Mouse (Mus musculus) adrenal gland, postnatal 4 days (tissue): ENCODE data around the gene Olfr978. TPM values are rescaled to one million over a fixed set of nuclear protein-coding genes. Genes with fewer than 3 reads are reported as not detected.
"Not testable (repeated sequence)": the region's sequence is repeated elsewhere in the genome, so short reads cannot be mapped to it uniquely, and the experiment has no call there.

ENCODE experiments used
- DNase-seq, 2 experiments: peaks; one replicate each; pipeline ENCODE4 v3.0.0; 2021 to 2022; ENCODE audit warnings: low spot score in 2 of 2, mixed read lengths in 2 of 2
- long read RNA-seq, 2 experiments: library from polyadenylated mRNA; stranded (forward); transcript quantifications; one replicate each; pipeline ENCODE4 v2.0.0; 2021
- total RNA-seq, 2 experiments: library from RNA; stranded (reverse); gene quantifications; 2 replicates each; pipeline ENCODE4 v1.2.3; 2021

Olfr978 gene
- not detected for total RNA-seq
- long read RNA-seq, experiment 1, result 0 reads
- long read RNA-seq, experiment 2, result 0 reads

DNA sequence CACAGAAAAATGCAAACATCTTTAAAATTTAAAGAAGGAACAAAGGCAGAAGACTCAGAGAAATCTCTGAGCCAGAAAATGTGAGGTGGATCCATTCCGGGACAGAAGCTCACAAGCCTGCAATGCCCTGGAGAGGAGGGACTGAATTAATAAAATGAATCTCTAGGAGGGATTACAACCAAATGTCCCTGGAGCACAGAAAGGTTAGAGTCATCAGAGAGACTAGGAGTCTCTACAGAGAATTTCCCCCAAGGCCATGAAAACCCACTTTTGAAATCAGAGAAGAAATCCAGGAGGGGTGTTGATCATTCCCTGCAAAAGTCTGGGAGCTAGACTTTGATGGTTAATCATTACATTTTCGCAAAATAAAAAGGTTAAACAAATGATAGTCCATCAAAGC lies at the start of gene Olfr978:
Olfr978 (plus strand) TSS at position 301 of the 400 bp plus-strand sequence.
- no peak for DNase-seq

DNA sequence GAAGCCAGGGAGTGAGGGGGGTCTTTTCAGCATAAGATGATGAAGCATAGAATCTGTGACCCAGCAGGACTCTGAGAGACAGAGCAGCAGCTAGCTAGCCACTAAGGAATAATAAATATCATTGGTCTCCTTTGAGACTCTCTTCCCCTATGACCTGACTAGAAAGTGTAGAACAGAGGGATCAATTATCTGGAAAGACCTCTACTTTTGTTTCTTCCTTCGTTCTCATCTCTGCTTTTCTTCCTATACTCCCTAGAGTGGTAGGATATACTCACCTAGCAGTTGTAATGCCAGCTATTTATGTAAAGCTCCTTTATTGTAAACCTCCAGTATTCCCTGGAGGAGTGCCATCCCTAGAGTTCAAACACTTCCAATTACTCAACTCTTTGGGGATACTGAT lies 40.0 kb upstream of the Olfr978 start, which contains the start of gene Olfr975:
Olfr975 (minus strand) TSS at position 101 of the 400 bp plus-strand sequence.
- no peak for DNase-seq

- DNase-seq, result not testable (repeated sequence)
Observed at GRCm38 (mm10) chr9:39961033-39961432, 30.9 kb upstream of the Olfr978 start, which contains the start of gene Olfr976. Gene Olfr976 (minus strand): TSS chr9:39961133.

- not testable (repeated sequence) for DNase-seq
Observed at GRCm38 (mm10) chr9:39976581-39977145, 15.2 kb upstream of the Olfr978 start.

DNA sequence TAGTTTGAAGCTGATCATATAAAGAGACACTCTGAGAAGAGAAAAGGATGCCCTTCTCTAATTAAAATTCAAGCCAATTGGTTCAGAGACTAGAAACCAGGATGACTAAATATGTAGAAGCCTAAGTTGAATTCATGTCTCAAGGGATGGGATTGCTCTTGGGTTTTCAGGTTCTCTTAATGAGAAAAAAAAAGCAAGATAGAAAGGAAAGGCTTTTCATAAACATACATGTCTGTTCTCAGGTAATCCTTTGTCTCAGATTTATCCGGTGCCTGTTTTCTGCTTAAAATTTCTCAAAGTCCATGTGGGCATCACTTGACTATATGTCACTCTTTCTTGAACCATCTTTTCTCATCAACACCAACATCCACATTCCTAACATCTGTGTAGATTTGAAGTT lies 11.5 kb downstream of the Olfr978 start, which contains the start of gene Olfr979:
Olfr979 (minus strand) TSS at position 101 of the 400 bp plus-strand sequence.
- DNase-seq, result no peak

DNA sequence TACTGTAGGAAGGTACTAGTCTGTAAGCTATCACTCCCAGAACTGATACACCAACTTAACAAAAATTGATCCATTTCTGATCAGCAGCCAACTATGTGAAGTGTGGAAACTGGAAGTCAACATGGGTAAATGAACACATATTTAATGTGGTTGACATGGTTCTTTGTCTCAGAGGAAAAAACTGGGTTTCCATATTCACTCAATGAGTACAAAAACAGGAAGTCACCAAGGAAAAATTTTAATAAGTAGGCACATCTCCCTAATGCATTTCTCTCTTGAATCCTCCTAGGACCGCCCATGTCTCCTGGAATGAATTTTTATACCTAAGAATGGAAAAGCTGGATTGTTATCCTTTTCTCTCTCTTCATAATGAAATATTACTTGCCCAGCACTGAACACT lies 17.6 kb downstream of the Olfr978 start, which contains the start of gene Olfr980:
Olfr980 (minus strand) TSS at position 101 of the 400 bp plus-strand sequence.
- DNase-seq, result no peak

GRCm38 (mm10) chr9:40021164-40021563 lies 29.3 kb downstream of the Olfr978 start, which contains the start of gene Olfr981:
Gene Olfr981 (plus strand): TSS chr9:40021464.
- DNase-seq, result no peak

Other genes starting within 250 kb of the Olfr978 start
- gene Olfr967, start 245.9 kb upstream of the Olfr978 start, total RNA-seq, result not detected
- gene Olfr968, start 208.9 kb upstream of the Olfr978 start, total RNA-seq, result not detected
- not detected for gene Olfr969, start 201.2 kb upstream of the Olfr978 start, total RNA-seq
- gene Olfr970, start 183.3 kb upstream of the Olfr978 start, total RNA-seq, result not detected
- not detected for gene Olfr971, start 155.2 kb upstream of the Olfr978 start, total RNA-seq
- not detected for gene Olfr972, start 125.7 kb upstream of the Olfr978 start, total RNA-seq
- not detected for gene Olfr229, start 84.8 kb upstream of the Olfr978 start, total RNA-seq
- gene Olfr974, start 54.6 kb upstream of the Olfr978 start, total RNA-seq, result not detected
- gene Olfr975, start 40.1 kb upstream of the Olfr978 start, total RNA-seq, result not detected
- not detected for gene Olfr976, start 31.0 kb upstream of the Olfr978 start, total RNA-seq
- gene Olfr979, start 11.4 kb downstream of the Olfr978 start, total RNA-seq, result not detected
- not detected for gene Olfr980, start 17.5 kb downstream of the Olfr978 start, total RNA-seq
- gene Olfr981, start 29.4 kb downstream of the Olfr978 start, total RNA-seq, result not detected
- not detected for gene Olfr982, start 81.7 kb downstream of the Olfr978 start, total RNA-seq
- gene Olfr983, start 101.5 kb downstream of the Olfr978 start, total RNA-seq, result not detected
- not detected for gene Olfr984, start 122.1 kb downstream of the Olfr978 start, total RNA-seq
- gene Olfr985, start 138.1 kb downstream of the Olfr978 start, total RNA-seq, result not detected
- gene Tmem225, start 156.0 kb downstream of the Olfr978 start, total RNA-seq, result not detected
- gene Olfr986, start 188.8 kb downstream of the Olfr978 start, total RNA-seq, result not detected
- gene Zfp202, start 200.2 kb downstream of the Olfr978 start, total RNA-seq, result 1 to 10 TPM; 8.0 to 8.1 TPM